In genomic region chr15:17195439-17195838, GRCm38 (mm10) we compare ENCODE assay signal across 10 mouse cellular contexts.
DNase-seq lines count a peak whose midpoint lies in the region; ATAC-seq and TF ChIP-seq lines count a peak whose summit lies in the region.
"Had no signal": no experiment of that assay in that cellular context is flagged by ENCODE, and none has a peak within 500 bp of the region (broad histone marks: within the 10 kb centered on the region; RNA-seq: fewer than 3 reads in every experiment).

No protein-coding gene starts in this region.

- no peaks in the 10 kb centered on the region for H3K36me3 ChIP-seq in forebrain, embryonic 13.5 days (ENCODE audit: poor library complexity, severe bottlenecking)
- no peaks in the 10 kb centered on the region for H3K36me3 ChIP-seq in midbrain, postnatal 0 days (ENCODE audit: insufficient read depth, low read length)
- H3K36me3 ChIP-seq: liver, embryonic 13.5 days had no signal

- no peak overlapping the region for H3K4me3 ChIP-seq in forebrain, embryonic 13.5 days
- H3K4me3 ChIP-seq in midbrain, postnatal 0 days (ENCODE audit: low read depth, low read length): no peak overlapping the region
- H3K4me3 ChIP-seq: liver, embryonic 13.5 days had no signal

- intact Hi-C loops in left cerebral cortex, postnatal 14 days (cut with DNase I): no loop called here
- intact Hi-C loops in left cerebral cortex, postnatal 36 days (cut with DNase I): no loop called here

- DNase-seq in left cerebral cortex, postnatal 14 days (ENCODE audit: low spot score in 2 of 2): peak; percentile 2 to 3
- no peak for DNase-seq in left cerebral cortex, postnatal 36 days (ENCODE audit: low spot score in 2 of 2)
- peak; percentile 13 for DNase-seq in WW6 (ENCODE audit: low read depth, low spot score)
- peak; percentile 34 for DNase-seq in midbrain, postnatal 0 days (ENCODE audit: low spot score)
- DNase-seq in thymus, postnatal 4 days: no peak
- no peak for DNase-seq in lung, postnatal 36 days
- no peak for DNase-seq in adrenal gland, postnatal 4 days (ENCODE audit: low spot score in 2 of 2)
- DNase-seq: heart, adult 18-20 months; liver, embryonic 13.5 days had no signal

- peak; percentile 66 for TF ChIP-seq CTCF in midbrain, postnatal 0 days (IDR thresholded peaks at IDR 0.05)

- H3K4me1 ChIP-seq in forebrain, embryonic 13.5 days: no peaks in the 10 kb centered on the region
- H3K4me1 ChIP-seq in midbrain, postnatal 0 days (ENCODE audit: insufficient read depth, low read length): no peaks in the 10 kb centered on the region
- H3K4me1 ChIP-seq: liver, embryonic 13.5 days had no signal

- H3K27ac ChIP-seq in forebrain, embryonic 13.5 days: no peak overlapping the region
- no peak overlapping the region for H3K27ac ChIP-seq in midbrain, postnatal 0 days (ENCODE audit: low read depth, low read length)
- H3K27ac ChIP-seq: liver, embryonic 13.5 days had no signal

- 60% methylated on average over 5 of the region's 5 CpGs for WGBS in forebrain, embryonic 13.5 days
- WGBS in midbrain, postnatal 0 days: 63% methylated on average over 5 of the region's 5 CpGs

- no peaks in the 10 kb centered on the region for H3K27me3 ChIP-seq in forebrain, embryonic 13.5 days
- no peaks in the 10 kb centered on the region for H3K27me3 ChIP-seq in midbrain, postnatal 0 days (ENCODE audit: insufficient read depth, low read length)
- H3K27me3 ChIP-seq: liver, embryonic 13.5 days had no signal

- peak; percentile 65 for ATAC-seq in forebrain, embryonic 13.5 days
- ATAC-seq in midbrain, postnatal 0 days (ENCODE audit: low FRiP score): no peak

- H3K9ac ChIP-seq in forebrain, embryonic 13.5 days: no peak overlapping the region
- no peak overlapping the region for H3K9ac ChIP-seq in midbrain, postnatal 0 days (replicated peaks; ENCODE audit: low read length, poor library complexity, severe bottlenecking)
- H3K9ac ChIP-seq: liver, embryonic 13.5 days had no signal

- no peak overlapping the region for H3K4me2 ChIP-seq in forebrain, embryonic 13.5 days
- H3K4me2 ChIP-seq in midbrain, postnatal 0 days (ENCODE audit: low read depth, low read length, poor library complexity, severe bottlenecking): no peak overlapping the region
- H3K4me2 ChIP-seq: liver, embryonic 13.5 days had no signal

- H3K9me3 ChIP-seq in forebrain, embryonic 13.5 days (replicated peaks): no peaks in the 10 kb centered on the region
- H3K9me3 ChIP-seq in midbrain, postnatal 0 days (ENCODE audit: low read length): no peaks in the 10 kb centered on the region
- H3K9me3 ChIP-seq: liver, embryonic 13.5 days had no signal

Comparison
In these comparisons a context has a peak if more than half of its experiments do, and no peak if none do; other contexts are left out.
1. DNase-seq: peak in left cerebral cortex, postnatal 14 days (2 of 2), WW6 (single experiment) and midbrain, postnatal 0 days (single experiment); none in left cerebral cortex, postnatal 36 days (0 of 2), thymus, postnatal 4 days (single experiment), lung, postnatal 36 days (single experiment) and adrenal gland, postnatal 4 days (0 of 2).